Mouse (Mus musculus) MEL (cell line): ENCODE measurements around the gene Sptbn1.

Experiments used
- ETS1 ChIP-seq: IDR thresholded peaks from 2 replicates; pipeline ENCODE4 v1.6.1; 2012; ENCODE audit warnings: low read depth, mild to moderate bottlenecking, inconsistent platforms, low read length, improper control_type of control experiment, moderate library complexity
- GATA1 ChIP-seq: IDR thresholded peaks from 2 replicates; pipeline ENCODE4 v1.6.1; 2011; ENCODE audit warnings: low read depth, low read length, improper control_type of control experiment
- POLR2AphosphoS2 ChIP-seq: IDR thresholded peaks from 2 replicates; pipeline ENCODE4 v1.6.1; 2011; ENCODE audit warnings: low read length, improper control_type of control experiment
- RAD21 ChIP-seq: IDR thresholded peaks from 2 replicates; pipeline ENCODE4 v1.6.1; 2011; ENCODE audit warnings: mild to moderate bottlenecking, low read depth, low read length, improper control_type of control experiment

GRCm38 (mm10) chr11:30232082-30232481 lies 35.9 kb downstream of the Sptbn1 start:
- no peak for TF ChIP-seq RAD21
- TF ChIP-seq ETS1 = no peak
- no peak for TF ChIP-seq POLR2AphosphoS2
- no peak for TF ChIP-seq GATA1
